Mouse (Mus musculus) MEL (cell line): ENCODE data around the gene Gria1.

Experiments used
- BHLHE40 ChIP-seq: IDR thresholded peaks from 2 replicates; pipeline ENCODE4 v1.6.1; 2012; ENCODE audit warnings: low read depth, mild to moderate bottlenecking, inconsistent platforms, low read length, improper control_type of control experiment, borderline replicate concordance
- CHD2 ChIP-seq: IDR thresholded peaks from 2 replicates; pipeline ENCODE4 v1.6.1; 2011; ENCODE audit warnings: low read length, improper control_type of control experiment
- CTCF ChIP-seq, 3 experiments: IDR thresholded peaks in 2 of 3; conservative IDR thresholded peaks in 1 of 3; 2 replicates each; pipeline ENCODE4 v1.5.1; 2011 to 2012; ENCODE audit warnings: low read length in 3 of 3, low read depth in 2 of 3, mild to moderate bottlenecking in 2 of 3, improper control_type of control experiment in 1 of 3, inconsistent platforms in 1 of 3, mixed read lengths in 1 of 3, moderate library complexity in 1 of 3; ENCODE audit not compliant: control insufficient read depth in 1 of 3, insufficient read depth in 1 of 3, poor library complexity in 1 of 3, severe bottlenecking in 1 of 3
- MAZ ChIP-seq: IDR thresholded peaks from 2 replicates; pipeline ENCODE4 v1.6.1; 2012; ENCODE audit warnings: low read depth, mild to moderate bottlenecking, inconsistent platforms, low read length, improper control_type of control experiment
- NRF1 ChIP-seq: IDR thresholded peaks from 2 replicates; pipeline ENCODE4 v1.6.1; 2014; ENCODE audit warnings: low read depth, mild to moderate bottlenecking, inconsistent platforms, low read length, improper control_type of control experiment, moderate library complexity; ENCODE audit not compliant: poor library complexity, insufficient read depth, severe bottlenecking
- POLR2A ChIP-seq, 2 experiments: IDR thresholded peaks; 2 replicates each; pipeline ENCODE4 v1.6.1; 2011 to 2012; ENCODE audit warnings: low read length in 2 of 2, mild to moderate bottlenecking in 2 of 2, control low read depth in 1 of 2, improper control_type of control experiment in 1 of 2, low read depth in 1 of 2, moderate library complexity in 1 of 2; ENCODE audit not compliant: control insufficient read depth in 1 of 2, insufficient read depth in 1 of 2, poor library complexity in 1 of 2
- POLR2AphosphoS2 ChIP-seq: IDR thresholded peaks from 2 replicates; pipeline ENCODE4 v1.6.1; 2011; ENCODE audit warnings: low read length, improper control_type of control experiment
- RAD21 ChIP-seq: IDR thresholded peaks from 2 replicates; pipeline ENCODE4 v1.6.1; 2011; ENCODE audit warnings: mild to moderate bottlenecking, low read depth, low read length, improper control_type of control experiment
- SIN3A ChIP-seq: IDR thresholded peaks from 2 replicates; pipeline ENCODE4 v1.6.1; 2012; ENCODE audit warnings: low read length, improper control_type of control experiment, inconsistent platforms
- TAL1 ChIP-seq: IDR thresholded peaks from 2 replicates; pipeline ENCODE4 v1.6.1; 2012; ENCODE audit warnings: mild to moderate bottlenecking, inconsistent platforms, low read length, moderate library complexity, mixed read lengths
- ZKSCAN1 ChIP-seq: IDR thresholded peaks from 2 replicates; pipeline ENCODE4 v1.6.1; 2012; ENCODE audit warnings: low read depth, mild to moderate bottlenecking, inconsistent platforms, low read length, improper control_type of control experiment, moderate library complexity
- ZMIZ1 ChIP-seq: IDR thresholded peaks from 2 replicates; pipeline ENCODE4 v1.6.1; 2012; ENCODE audit warnings: low read depth, mild to moderate bottlenecking, inconsistent platforms, low read length, improper control_type of control experiment, moderate library complexity

DNA sequence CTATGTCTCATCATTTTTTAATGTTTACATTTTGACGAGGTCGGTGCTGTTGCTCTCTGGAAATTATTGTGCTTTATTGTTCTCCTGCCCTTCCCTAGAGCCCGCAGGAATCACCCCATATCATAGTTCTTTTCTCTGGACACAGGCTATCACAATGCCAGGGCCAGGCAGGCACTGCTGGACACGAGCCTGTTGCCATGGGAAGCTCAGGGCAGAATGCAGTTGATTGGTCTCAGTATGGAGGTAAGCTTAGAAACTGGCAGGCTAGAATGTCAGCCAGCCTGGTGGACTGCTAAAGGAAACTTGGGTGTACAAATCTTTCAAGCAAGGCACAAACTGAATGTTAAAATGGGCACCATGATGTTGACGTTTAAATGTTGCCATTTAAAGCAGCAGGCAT, 78.3 kb downstream of the Gria1 start:
- TF ChIP-seq CTCF (IDR thresholded peaks at IDR 0.05 in 2 of 3, conservative IDR thresholded peaks at IDR 0.05 in 1 of 3; ENCODE audit: control insufficient read depth in 1 of 3, insufficient read depth in 1 of 3, low read depth in 2 of 3, low read length in 3 of 3, poor library complexity in 1 of 3, severe bottlenecking in 1 of 3) (no peak), SIN3A (no peak), POLR2AphosphoS2 (no peak), NRF1 (no peak), ZKSCAN1 (no peak), BHLHE40 (no peak), RAD21 (no peak), ZMIZ1 (no peak), POLR2A (IDR thresholded peaks at IDR 0.05; ENCODE audit: control insufficient read depth in 1 of 2, insufficient read depth in 1 of 2, low read depth in 1 of 2, low read length in 2 of 2, poor library complexity in 1 of 2) (no peak), TAL1 (no peak), CHD2 (no peak), MAZ (no peak)
